Mouse (Mus musculus) E14TG2a.4 (cell line): ENCODE measurements around the gene Trim45.

Experiments
- H3K27me3 ChIP-seq: 2 replicates; pipeline ENCODE4 v1.6.1; 2014; ENCODE audit warnings: low read length, control low read depth; ENCODE audit not compliant: insufficient read depth
- H3K36me3 ChIP-seq: 2 replicates; pipeline ENCODE4 v1.6.1; 2014; ENCODE audit warnings: low read length, control low read depth; ENCODE audit not compliant: insufficient read depth
- H3K4me1 ChIP-seq: replicated peaks from 2 replicates; pipeline ENCODE4 v1.6.1; 2014; ENCODE audit warnings: low read depth, low read length, control low read depth
- H3K4me3 ChIP-seq: replicated peaks from 2 replicates; pipeline ENCODE4 v1.5.1; 2014; ENCODE audit warnings: mild to moderate bottlenecking, low read length
- H3K9me3 ChIP-seq: 2 replicates; pipeline ENCODE4 v1.6.1; 2014; ENCODE audit warnings: low read length, control low read depth
- CTCF ChIP-seq: conservative IDR thresholded peaks from 2 replicates; pipeline ENCODE4 v1.5.1; 2014; ENCODE audit warnings: low read length
- NANOG ChIP-seq: IDR thresholded peaks from 2 replicates; pipeline ENCODE4 v1.6.1; 2014; ENCODE audit warnings: borderline replicate concordance, low read length, mixed read lengths
- POU5F1 ChIP-seq: IDR thresholded peaks from 2 replicates; pipeline ENCODE4 v1.6.1; 2014; ENCODE audit warnings: low read length, borderline replicate concordance

The Trim45 gene

DNA sequence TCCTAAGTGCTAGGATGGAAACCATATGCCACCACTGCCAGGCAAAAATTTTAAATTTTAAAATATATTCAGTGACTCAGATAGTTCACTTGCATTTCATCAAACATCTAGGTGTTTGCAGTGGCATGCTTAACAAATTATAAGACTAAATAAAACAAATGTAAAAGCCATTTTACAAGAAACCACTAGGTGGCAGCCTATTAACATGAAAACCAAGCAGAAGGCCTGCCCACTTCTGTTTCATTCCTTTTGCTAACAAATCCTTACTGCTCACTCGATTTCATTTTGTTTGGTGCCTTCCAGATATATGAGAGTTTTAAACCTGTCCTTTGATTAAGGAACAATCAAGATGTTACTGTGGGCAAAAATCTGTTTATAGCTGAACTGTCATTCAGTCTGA lies 51.9 kb downstream of the Trim45 start:
- TF ChIP-seq POU5F1 (no peak), CTCF (peak; percentile 53)
- H3K9me3 ChIP-seq, result no peaks in the 10 kb centered on the region
- H3K4me1 ChIP-seq, result peaks cover 8% of the 10 kb centered on the region

DNA sequence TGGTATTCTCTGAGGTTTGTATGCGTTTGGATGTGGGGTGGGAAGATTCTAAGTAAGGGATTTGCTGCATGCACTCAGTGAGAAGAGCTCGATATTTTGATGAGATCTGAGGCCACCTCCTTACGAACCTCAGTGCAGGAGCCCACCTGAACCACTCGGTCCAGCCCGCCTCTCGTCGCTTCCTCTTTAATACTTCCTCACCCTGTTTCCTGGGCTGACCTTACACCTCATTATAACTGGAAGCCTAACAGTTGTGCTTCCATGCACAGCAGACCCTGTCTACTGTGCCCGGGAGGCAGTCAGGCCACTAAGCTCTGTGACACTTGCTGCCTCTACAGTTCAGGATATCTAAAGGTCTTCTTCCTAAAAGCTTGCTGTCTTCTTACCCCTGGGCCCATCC lies 57.3 kb downstream of the Trim45 start:
- Histone ChIP-seq H3K4me1 (no peaks in the 10 kb centered on the region), H3K36me3 (no peaks in the 10 kb centered on the region), H3K4me3 (no peak overlapping the region), H3K9me3 (no peaks in the 10 kb centered on the region), H3K27me3 (no peaks in the 10 kb centered on the region)
- TF ChIP-seq CTCF (no peak), POU5F1 (no peak), NANOG (no peak)

More for the DNA sequence above, 51.9 kb downstream of the Trim45 start:
- Histone ChIP-seq H3K27me3 (no peaks in the 10 kb centered on the region), H3K4me3 (no peak overlapping the region), H3K36me3 (no peaks in the 10 kb centered on the region)
